Mouse (Mus musculus) megakaryocyte-erythroid progenitor cell, adult 5-6 weeks (primary cell): Measurements from ENCODE around the gene Gm42742. TPM values are rescaled to one million over a fixed set of nuclear protein-coding genes. Genes with fewer than 3 reads are reported as not detected.

Source experiments
- ATAC-seq: replicated peaks from 2 replicates; pipeline ENCODE4 v1.8.0; 2016; ENCODE audit warnings: mild to moderate bottlenecking, inconsistent platforms; ENCODE audit not compliant: severe bottlenecking, poor library complexity, low FRiP score, low TSS enrichment
- total RNA-seq, 2 experiments: library from RNA; stranded (forward) in 1 of 2; stranded (reverse) in 1 of 2; fragments of 200-1000, 215-1000 nt in 1 of 2; fragments of >200 nt in 1 of 2; fragmentation: Nextera tagmentation in 1 of 2; gene quantifications; 2 replicates each; pipeline ENCODE4 v1.2.3; 2014 to 2017

The Gm42742 gene
- total RNA-seq (2014; fragmentation: Nextera tagmentation) = 0.47 and 3.3 TPM in 2 replicates
- total RNA-seq (2017) = 22.6 TPM in 1 of 2 replicates, not detected in the other

DNA sequence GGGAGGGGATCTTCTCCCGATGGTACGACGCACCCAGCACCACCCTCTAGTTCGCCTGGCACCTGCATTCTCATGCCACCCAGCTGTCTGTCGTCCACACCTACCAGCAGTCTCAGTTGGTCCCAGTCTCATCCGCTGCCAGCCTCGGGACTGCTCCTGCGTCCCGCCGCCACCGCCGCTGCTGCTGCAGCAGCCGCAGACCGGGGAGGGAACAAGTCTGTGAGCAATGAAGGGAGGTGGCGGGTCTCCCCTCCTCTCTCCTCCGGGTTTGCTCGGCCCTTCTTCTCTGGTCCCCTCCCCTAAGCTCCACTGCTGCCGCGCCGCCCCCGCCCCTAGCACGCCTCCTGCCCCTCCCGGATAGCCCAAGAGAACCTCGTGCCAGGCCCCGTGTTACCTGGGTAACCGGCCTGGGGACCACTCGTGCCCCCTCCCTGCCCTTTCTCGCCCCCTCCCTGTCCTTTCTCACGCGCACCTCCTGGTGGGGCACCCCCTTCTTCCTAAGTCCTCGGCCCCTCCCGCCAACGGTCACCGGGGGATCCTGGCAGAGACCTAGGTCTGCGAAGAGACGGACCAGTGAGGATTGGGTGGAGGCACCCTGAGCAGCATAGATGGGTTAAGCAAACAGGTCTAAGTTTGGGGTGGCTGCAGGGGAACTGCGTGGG, at the start of gene Gm42742, which contains the start of gene Prrt2:
Gm42742 (minus strand) TSS at position 197 of the 662 bp plus-strand sequence.
Prrt2 (minus strand) TSS at position 311 of the 662 bp plus-strand sequence.
- no peak for ATAC-seq

DNA sequence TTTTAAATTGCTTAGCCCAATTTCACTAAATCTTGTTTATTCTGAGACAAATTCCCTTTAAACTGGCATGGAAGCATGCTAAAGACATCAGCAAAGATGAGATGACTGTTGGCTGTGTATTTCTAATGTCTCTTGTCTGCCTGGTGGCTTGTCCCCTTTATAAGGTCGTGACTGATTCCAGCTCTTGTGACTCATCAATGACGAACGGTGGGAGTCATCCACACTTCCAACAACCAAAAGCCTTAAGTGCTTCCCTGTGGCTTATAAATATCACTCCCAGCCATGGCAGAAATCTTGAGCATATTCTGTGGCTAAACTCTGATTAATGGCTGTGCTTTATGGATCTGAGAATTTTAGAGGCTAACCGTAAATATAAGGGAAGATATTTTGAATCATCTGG, 45.4 kb upstream of the Gm42742 start:
- no peak for ATAC-seq

DNA sequence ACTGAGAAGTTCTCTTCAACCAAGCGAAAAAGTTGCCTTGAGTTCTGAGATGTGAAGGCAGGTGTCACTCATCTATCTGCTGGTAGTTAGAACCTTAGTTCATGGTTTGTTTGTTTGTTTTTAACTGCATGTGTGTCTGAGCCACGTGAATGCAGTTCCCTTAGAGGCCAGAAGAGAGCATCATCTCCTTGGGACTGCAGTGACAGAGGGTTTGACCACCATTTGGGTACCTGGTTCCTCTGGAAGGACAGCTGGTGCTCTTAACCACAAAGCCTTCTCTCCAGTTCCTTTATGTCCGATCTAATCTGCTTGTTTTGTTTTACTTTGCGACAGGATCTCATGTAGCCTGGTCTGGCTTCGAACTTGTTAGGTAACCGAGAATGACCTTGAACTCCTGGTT, 44.6 kb upstream of the Gm42742 start:
- no peak for ATAC-seq

DNA sequence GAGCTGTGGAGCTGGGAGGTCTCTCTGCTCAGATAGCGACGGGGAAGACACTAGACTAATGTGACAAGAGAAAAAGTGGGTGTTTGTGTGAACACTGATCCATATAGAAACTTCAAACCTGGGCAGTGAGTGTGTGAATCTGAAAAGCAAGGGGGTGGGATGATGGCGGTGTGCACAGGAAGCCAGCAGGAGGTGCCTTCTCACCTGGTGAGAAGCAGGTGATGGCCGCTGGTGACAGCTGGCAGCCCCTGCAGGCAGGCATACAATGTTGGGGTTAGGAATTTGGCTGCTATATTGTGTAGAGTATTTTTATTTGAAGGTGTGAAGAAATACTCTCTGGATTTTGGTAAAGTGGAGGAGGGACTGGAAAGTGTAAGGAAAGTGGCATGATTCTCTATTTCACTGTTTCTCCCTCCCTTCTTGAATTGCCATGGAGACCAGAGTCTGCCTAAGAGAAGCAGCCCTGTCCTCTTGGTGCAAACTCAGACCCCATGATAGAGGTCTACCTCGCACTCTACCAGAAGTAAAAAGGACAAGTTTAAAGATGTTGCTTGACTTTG, 34.2 kb upstream of the Gm42742 start:
- no peak for ATAC-seq

DNA sequence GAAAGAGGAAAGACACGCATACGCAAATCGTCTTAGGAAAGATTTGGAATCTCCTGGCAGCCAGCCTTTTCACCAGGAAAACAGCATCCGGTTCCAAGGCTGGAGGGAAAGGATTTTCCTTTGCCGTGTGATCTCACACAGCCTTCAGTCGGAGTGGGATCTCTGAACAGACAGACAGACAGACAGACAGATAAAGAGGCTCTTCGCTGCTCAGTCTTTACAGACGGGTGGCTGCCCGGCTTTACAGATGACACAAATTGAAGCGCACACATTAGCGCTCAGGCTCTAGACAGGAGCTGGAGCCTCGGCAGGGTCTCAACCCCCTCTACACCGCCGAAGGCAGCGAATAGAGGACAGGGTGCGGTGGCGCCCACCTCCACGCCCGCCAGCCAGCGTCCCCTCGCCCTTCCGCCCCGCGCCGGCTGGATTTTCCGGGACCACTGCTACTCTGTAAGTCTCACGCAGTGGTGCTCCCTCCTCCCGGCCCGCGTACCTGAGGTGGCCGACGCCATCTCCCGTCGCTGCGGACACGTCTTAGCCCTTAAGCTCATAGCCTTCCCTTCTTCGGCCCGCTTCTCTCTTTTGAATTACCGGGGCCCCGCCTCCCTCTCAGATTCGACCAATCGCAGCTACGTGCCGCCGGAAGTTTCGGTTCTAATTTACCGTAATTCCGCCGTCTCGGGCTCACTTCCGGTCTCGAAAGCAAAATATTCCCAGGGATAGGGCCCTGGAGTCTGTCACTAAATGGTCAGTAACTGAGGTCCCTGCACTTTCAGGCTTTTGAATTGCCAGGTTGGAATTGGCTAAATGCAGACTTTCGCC, 21.2 kb upstream of the Gm42742 start, which contains the start of gene Kif22:
Kif22 (minus strand) TSS at position 621 of the 822 bp plus-strand sequence.
- peak; percentile 96 for ATAC-seq

DNA sequence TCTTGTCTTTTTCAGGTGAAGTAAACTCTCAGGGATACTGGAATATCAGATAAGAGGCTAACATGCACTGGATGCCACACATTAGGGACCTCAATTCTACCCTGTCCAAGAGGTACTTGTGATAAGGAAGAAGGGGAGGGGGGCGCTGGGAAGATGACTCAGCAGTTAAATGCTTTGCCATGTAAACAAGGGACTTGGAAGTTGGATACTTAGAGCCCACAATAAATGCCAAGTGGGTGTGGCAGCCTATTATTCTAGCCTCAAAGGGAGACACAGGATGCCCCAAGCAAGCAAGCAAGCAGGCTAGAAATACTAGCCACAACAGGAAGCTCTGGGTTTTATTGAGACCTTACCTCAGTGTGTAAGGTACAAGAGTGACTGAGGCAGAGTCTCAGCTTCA, 10.3 kb upstream of the Gm42742 start:
- no peak for ATAC-seq

DNA sequence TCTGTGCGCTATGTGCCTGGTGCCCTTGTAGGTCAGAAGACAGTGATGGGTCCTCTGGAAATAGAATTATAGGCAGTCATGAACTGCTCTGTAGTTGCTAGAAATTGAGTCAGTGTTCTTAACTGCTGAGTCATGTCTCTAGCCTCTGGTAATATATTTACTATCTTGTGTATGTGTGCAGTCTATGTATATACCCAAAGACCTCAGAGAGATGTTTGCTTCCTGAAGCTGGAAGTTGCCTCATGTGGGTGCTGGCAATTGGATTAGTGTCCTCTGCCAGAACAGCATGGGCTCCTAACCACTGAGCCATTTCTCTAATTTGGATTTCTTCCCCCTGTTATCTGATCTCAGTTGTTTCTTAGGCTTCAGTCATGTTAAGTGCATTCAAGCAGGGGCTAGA, 9.3 kb upstream of the Gm42742 start:
- no peak for ATAC-seq

DNA sequence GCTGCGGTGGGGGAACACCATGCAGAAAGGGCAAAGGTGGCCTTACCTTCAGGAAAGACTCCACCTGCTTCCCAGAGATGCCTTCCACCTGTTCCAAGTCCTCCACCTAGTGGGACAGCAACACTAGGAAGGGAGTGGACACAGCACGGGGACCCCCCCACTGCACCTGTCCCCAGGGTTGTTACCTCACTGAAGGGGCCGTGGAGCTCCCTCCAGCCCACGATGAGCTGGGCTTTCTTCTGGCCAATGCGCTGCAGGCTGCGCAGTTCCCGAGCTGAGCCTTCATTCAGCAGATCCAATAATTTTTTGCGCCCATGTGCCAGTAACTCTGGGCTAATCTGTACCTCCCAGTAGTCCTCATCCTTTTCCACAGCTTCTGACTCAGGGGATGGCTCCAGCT, 7.0 kb upstream of the Gm42742 start:
- no peak for ATAC-seq

DNA sequence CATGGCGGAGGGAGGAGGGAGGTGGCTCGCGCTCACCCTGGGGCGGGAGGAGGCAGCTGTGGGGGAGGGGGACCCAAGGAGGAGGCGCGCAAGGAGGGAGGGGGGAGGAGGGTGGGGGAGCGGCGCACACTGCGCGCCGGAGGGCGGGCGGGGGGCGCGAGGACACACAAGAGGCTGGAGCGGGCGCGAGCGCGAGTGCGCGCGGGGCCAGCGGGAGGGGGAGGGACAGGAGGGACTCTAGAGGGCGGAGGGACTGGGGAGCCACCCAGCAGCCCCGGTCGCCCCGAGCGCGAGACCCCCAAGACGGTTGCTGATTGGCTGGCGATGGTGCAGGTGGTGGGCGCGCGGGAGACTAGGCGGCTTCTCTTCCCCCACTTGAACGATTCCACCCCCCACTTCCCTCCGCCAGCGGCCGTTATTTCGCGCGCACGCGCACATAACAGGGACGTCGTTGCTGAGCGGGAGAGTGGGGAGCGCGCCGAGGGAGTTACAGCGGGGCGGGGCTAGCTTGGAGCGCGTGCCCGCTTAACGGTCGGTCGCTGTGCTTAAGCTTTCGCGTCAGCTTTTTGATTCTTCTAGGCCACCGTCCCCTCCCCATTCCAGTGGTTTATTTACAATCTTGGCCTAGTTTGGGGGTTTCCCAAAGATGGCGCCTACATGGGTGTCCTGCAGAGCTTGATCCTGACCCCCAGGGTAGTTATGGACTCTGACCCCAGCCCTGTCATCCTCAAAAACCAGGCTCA, 6.3 kb upstream of the Gm42742 start, which contains the start of gene Maz:
Maz (minus strand) TSS at position 54 of the 743 bp plus-strand sequence.
- ATAC-seq = peak; percentile 81

DNA sequence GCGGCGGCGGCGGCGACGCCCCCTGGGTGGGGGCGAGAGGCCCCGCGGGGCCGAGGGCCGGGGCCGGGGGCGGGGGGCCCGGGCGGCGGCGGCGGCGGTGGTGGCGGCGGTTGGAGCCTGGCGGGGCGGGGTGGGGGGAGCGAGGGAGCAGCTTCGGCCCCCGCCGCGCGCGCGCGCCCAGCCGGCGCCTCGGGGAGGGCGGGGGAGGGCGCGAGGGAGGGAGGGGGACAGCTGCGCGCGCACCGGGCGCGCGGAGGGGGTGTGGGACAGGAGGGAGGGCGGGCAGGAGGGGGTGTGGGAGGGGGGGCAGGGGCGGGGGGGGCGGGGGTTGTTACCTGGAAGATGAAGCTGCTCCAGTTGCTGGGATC, 5.7 kb upstream of the Gm42742 start:
- no peak for ATAC-seq

DNA sequence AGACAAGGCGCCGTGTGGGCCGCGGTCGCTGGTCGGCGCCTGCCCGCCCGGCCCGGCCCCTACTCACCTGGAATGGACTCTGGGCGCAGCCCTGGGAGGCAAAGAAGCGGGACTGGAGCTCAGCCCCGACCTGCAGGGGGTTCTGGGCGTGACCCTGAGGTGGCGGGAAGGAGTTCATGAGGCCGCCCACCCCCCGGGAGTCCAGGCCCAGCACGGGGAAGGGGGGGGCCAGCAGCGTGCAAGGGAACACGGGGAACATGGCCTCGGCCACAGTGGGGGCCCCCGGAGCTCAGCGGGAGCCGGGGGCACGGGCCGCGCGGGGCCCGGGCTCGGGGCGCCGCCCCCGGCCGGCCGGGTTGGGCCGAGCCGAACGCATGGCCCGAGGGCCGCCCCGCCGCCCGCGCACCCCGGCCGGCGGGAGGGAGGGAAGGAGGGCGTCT, 5.3 kb upstream of the Gm42742 start:
- ATAC-seq = 0 out of 2 replicates have a peak, but pooled peaks have one; percentile 14

DNA sequence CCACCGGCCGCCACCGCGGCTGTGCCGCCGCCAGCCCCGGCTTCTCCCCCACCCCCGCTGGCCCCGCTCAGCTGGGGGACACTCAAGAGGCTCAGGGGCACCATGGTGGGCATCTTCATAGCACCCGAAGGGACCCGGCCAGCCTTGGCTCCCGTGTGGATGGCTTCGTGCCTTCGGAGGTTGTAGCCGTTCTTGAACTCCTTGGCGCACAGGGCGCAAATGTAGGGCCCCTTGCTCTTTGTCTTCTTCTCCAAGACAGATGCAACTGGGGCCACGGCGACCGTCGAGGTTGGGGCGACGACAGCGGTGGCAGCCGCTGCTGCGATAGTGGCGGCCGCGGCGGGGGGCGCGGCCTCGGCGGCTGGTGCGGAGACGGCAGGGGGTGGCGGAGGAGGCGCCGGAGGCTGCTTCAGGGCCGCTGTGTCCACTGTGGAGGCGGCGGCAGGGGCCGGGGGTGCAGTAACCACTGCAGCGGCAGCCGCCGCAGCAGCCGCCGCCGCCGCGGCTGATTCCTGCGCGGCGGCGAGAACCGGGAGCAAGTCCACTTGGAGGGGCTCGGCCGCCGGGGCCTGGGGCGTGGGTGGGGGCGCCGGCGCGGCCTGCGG, 4.8 kb upstream of the Gm42742 start:
- ATAC-seq = no peak

DNA sequence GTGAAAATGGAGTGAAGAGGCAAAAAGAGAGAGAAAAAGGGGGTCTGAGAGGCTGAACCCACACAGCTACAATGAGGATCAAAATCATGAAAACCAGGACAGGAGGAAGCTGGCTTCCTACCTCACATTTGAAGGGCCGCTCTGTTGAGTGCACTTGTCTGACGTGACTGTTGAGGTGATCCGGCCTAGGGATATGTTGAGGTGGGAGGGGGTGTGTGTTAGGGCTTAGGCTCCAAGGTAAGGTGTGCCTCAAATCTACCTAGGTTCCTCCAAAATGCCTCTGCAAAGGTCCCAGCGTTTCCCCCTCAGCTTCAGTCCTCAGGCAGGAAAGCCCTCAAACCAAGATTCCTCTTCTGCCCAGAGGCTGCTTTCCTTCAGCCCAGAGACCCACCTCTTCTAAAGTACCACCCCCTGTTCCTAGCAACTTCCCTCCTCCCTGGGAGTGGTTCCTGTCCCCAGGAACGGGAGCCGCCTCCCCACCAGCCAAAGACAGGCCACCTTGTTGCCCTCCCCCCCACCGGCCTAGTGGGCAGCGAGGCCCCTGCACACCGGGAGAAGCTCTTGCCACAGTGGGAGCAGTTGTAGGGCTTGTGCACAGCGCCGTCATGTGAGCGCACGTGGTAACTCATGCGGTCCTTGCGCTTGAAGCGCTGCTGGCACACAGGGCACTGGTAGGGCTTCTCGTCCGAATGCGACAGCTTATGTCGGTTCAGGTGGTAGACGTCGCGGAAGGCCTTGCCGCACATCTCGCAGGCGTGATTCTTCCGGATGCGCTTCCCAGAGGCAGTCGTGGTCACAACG, 4.1 kb upstream of the Gm42742 start:
- ATAC-seq = peak; percentile 22

DNA sequence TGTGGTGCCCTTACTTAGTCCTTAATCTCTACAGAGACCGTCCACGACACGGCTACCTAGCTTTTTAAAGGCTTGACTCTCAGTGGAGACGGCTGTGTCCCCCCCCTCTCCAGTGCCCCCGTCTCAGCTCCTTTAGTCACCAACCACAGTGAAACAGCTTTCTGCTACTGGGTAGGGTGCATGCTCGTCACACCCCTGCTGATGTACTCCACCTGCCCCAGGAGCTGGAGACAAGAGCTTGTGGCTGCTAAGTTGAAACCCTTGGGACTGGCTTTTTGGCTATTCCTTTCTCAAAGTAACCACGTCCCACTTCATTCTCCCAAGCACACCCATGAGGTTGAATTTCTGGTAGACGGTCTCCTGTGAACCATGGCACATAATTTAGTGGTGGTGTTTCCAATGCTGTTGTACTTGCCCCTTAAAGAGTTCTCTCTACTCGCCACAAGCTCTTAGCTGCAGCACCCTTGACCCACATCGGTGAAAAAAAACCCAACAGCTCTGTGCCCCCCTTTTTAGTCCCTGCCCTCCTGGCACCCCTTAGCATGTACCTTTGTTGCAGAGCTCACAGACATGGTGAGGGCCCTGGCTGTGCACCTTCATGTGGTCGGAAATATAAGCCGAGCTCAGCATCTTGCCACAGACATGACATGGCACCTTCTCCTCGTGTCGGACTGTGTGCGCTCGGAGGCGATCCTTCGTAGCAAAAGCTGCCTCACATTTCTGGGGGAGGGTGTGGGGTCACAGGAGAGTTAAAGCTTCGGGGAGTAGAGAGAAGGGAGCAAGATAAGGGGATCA, 3.2 kb upstream of the Gm42742 start:
- ATAC-seq = no peak

DNA sequence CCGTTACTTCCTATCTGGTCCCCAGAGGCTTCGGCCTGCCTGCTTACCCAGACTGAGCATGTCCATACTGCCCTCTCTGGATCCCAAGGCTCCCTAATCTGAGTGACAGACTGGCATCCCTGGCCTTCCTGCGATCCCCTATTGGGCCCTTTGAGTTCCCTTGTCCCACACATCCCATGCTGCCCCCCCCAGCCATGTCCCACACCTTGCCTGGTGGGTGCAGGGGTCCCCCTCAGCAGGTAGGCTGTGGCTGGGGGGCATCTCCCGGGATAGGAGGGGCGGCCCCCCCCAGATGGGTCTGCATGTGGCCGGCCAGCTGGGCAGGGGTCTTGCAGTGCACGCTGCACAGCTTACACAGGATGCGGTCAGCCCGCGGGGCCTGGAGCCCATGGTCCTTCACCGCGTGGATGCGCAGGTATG, 2.4 kb upstream of the Gm42742 start:
- no peak for ATAC-seq

DNA sequence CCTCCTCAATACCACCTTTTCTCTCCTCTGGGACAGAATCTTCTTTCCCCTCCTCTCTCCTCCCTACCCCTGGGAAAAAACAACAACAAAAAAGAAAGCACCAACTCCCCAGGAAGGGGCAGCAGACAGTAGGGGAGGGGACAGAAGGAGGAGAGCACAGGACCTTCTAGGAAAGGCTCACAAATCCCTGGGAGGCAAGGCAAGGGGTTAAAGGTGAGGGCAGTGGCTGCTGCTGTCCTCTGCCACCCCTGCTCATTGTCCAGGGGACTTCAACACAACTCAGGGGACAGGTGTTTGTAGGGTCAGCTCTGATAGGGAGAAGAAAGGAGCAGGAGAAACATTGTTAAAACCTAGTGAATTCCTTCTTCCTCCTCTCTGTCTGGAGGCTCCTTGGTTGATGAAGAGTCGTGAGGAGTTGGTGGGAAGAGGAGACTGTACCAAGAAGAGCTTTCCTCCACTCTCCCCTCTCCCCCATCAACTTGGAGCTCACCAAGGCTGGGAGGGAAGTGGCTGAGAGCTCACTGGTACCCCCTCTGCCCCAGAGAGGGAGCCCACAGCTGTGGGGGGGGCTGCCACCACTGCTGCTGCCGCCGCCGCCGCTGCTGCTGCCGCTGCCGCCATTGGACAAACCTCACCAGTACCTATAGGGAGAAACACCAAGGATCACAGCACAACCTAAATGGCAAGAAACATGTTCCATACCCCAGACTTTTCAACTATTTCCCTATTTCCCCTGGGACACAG, 1.8 kb upstream of the Gm42742 start:
- no peak for ATAC-seq
